Mouse (Mus musculus) spleen, postnatal 36 days (tissue): ENCODE data around the gene Pan3.
A peak's percentile ranks its signal among the peaks of the same experiment; 100 is the strongest.
"Not testable (repeated sequence)": the region's sequence is repeated elsewhere in the genome, so short reads cannot be mapped to it uniquely, and the experiment has no call there.

Experiments
- DNase-seq, 2 experiments: peaks; one replicate each; pipeline ENCODE4 v3.0.0; 2022; ENCODE audit warnings: low spot score in 2 of 2, mixed read lengths in 1 of 2

The Pan3 gene

GRCm38 (mm10) chr5:147551879-147552627 is 122.1 kb downstream of the Pan3 start:
- DNase-seq = no peak

GRCm38 (mm10) chr5:147557641-147558040 is 127.7 kb downstream of the Pan3 start:
- not testable (repeated sequence) for DNase-seq

GRCm38 (mm10) chr5:147563511-147564139 is 133.7 kb downstream of the Pan3 start:
- DNase-seq = no peak

- peak; percentile 26 to 42 for DNase-seq
Measured at GRCm38 (mm10) chr5:147564140-147564590, 134.2 kb downstream of the Pan3 start.

- no peak for DNase-seq
Measured at GRCm38 (mm10) chr5:147565444-147565843, 135.5 kb downstream of the Pan3 start.

GRCm38 (mm10) chr5:147566335-147566734 is 136.4 kb downstream of the Pan3 start:
- no peak for DNase-seq

GRCm38 (mm10) chr5:147572695-147573094 is 142.7 kb downstream of the Pan3 start:
- DNase-seq = no peak

GRCm38 (mm10) chr5:147573555-147573954 is 143.6 kb downstream of the Pan3 start:
- DNase-seq = no peak

GRCm38 (mm10) chr5:147574517-147574916 is 144.6 kb downstream of the Pan3 start:
- DNase-seq = peak in 1 of 2 experiments; percentile 23

- DNase-seq = no peak
Measured at GRCm38 (mm10) chr5:147577003-147577402, 147.0 kb downstream of the Pan3 start.

GRCm38 (mm10) chr5:147579148-147579547 is 149.2 kb downstream of the Pan3 start:
- DNase-seq = no peak

- DNase-seq = no peak
Measured at GRCm38 (mm10) chr5:147579691-147580090, 149.7 kb downstream of the Pan3 start.

GRCm38 (mm10) chr5:147580181-147580580 is 150.2 kb downstream of the Pan3 start:
- no peak for DNase-seq

- peak; percentile 32 to 56 for DNase-seq
Measured at GRCm38 (mm10) chr5:147583702-147584298, 153.8 kb downstream of the Pan3 start.

- DNase-seq = no peak
Measured at GRCm38 (mm10) chr5:147584648-147585047, 154.7 kb downstream of the Pan3 start.

- no peak for DNase-seq
Measured at GRCm38 (mm10) chr5:147585070-147585469, 155.1 kb downstream of the Pan3 start.

GRCm38 (mm10) chr5:147589814-147590213 is 159.9 kb downstream of the Pan3 start:
- DNase-seq = peak in 1 of 2 experiments; percentile 8

GRCm38 (mm10) chr5:147597825-147598224 is 167.9 kb downstream of the Pan3 start:
- no peak for DNase-seq
